Mouse (Mus musculus) layer of hippocampus, adult 6 months (tissue): Measurements from ENCODE around the gene Stk36. TPM values are rescaled to one million over a fixed set of nuclear protein-coding genes. Genes with fewer than 3 reads are reported as not detected.

Source experiments
- long read RNA-seq, 2 experiments: library from polyadenylated mRNA; unstranded; transcript quantifications; one replicate each; pipeline ENCODE4 v2.0.0; 2019 to 2020
- microRNA-seq: library from miRNA; unstranded; fragments of <30 nt; microRNA quantifications from one replicate; pipeline ENCODE4 v1.2.0, GENCODE M21; 2020
- polyA plus RNA-seq: library from polyadenylated mRNA; unstranded; fragments of <200 nt; fragmentation: Nextera tagmentation; gene quantifications from 2 replicates; pipeline ENCODE4 v1.2.3, GENCODE M21; 2021

The Stk36 gene
- polyA plus RNA-seq = 0.70 and 0.83 TPM in 2 replicates
- long read RNA-seq, experiment 1 = 0 reads
- long read RNA-seq, experiment 2, partial matches to known transcripts = 0 of 4 reads
- long read RNA-seq, experiment 2, other reads (novel, unspliced or antisense) = 3 of 4 reads

GRCm38 (mm10) chr1:74601267-74601962, at the start of gene Stk36, which contains the start of gene Rnf25:
Stk36 (plus strand) TSS chr1:74601445.
Rnf25 (minus strand) TSS chr1:74601397.

GRCm38 (mm10) chr1:74587773-74588445, 13.3 kb upstream of the Stk36 start, which contains the start of the genes Zfp142 and Bcs1l:
Zfp142 (minus strand) TSS chr1:74588246.
Bcs1l (plus strand) TSS chr1:74588289.

GRCm38 (mm10) chr1:74661448-74662195, 60.4 kb downstream of the Stk36 start, which contains the start of gene Ttll4:
Ttll4 (plus strand) TSS chr1:74661745.

Small RNA genes lying within 50 kb of the gene (microRNA-seq; reads per million reads assigned to microRNA genes)
- not detected for gene Gm25035

Other genes starting within 250 kb of the Stk36 start
- gene Catip, start 239.3 kb upstream of the Stk36 start, polyA plus RNA-seq = 1.3 and 2.3 TPM in 2 replicates
- 1.3 and 3.5 TPM in 2 replicates for gene Slc11a1, start 226.2 kb upstream of the Stk36 start, polyA plus RNA-seq
- 4.4 and 5.3 TPM in 2 replicates for gene Ctdsp1, start 209.9 kb upstream of the Stk36 start, polyA plus RNA-seq
- 0.38 and 0.40 TPM in 2 replicates for gene Vil1, start 192.1 kb upstream of the Stk36 start, polyA plus RNA-seq
- 19.1 and 19.8 TPM in 2 replicates for gene Cnot9, start 95.4 kb upstream of the Stk36 start, polyA plus RNA-seq
- 19.1 and 19.4 TPM in 2 replicates for gene Plcd4, start 58.6 kb upstream of the Stk36 start, polyA plus RNA-seq
- 12.2 and 20.4 TPM in 2 replicates for gene Usp37, start 57.2 kb upstream of the Stk36 start, polyA plus RNA-seq
- gene Zfp142, start 13.2 kb upstream of the Stk36 start, polyA plus RNA-seq = 8.6 and 9.7 TPM in 2 replicates
- gene Bcs1l, start 13.2 kb upstream of the Stk36 start, polyA plus RNA-seq = 21.9 and 22.1 TPM in 2 replicates
- gene Rnf25, start within 50 bp of the Stk36 start, polyA plus RNA-seq = 17.9 and 19.7 TPM in 2 replicates
- 2.1 and 2.3 TPM in 2 replicates for gene Ttll4, start 60.3 kb downstream of the Stk36 start, polyA plus RNA-seq
- 3.0 and 3.5 TPM in 2 replicates for gene Cyp27a1, start 112.1 kb downstream of the Stk36 start, polyA plus RNA-seq
- not detected in 2 replicates for gene Prkag3, start 147.8 kb downstream of the Stk36 start, polyA plus RNA-seq
- 0.54 TPM in 1 of 2 replicates, not detected in the other for gene Wnt6, start 170.4 kb downstream of the Stk36 start, polyA plus RNA-seq
- gene Wnt10a, start 190.1 kb downstream of the Stk36 start, polyA plus RNA-seq = 4.4 and 6.7 TPM in 2 replicates